Mouse (Mus musculus) forebrain, embryonic 11.5 days (tissue): ENCODE data around the gene Scaf11. TPM values are rescaled to one million over a fixed set of nuclear protein-coding genes. Genes with fewer than 3 reads are reported as not detected.
"Not testable (repeated sequence)": the region's sequence is repeated elsewhere in the genome, so short reads cannot be mapped to it uniquely, and the experiment has no call there.

Experiments used
- ATAC-seq: fragments of 200-750 bp; cut with Nextera tagmentation; replicated peaks from 2 replicates; pipeline ENCODE4 v1.8.0; 2017; ENCODE audit warnings: moderate TSS enrichment; ENCODE audit not compliant: low FRiP score
- DNase-seq: peaks from one replicate; pipeline ENCODE4 v3.0.0-alpha.2; 2017; ENCODE audit warnings: low spot score
- H3K27ac ChIP-seq: fragments of 300-500 bp; sonication (generic); 2 replicates; pipeline ENCODE4 v1.5.1; 2014; ENCODE audit warnings: low read depth, low read length
- H3K27me3 ChIP-seq: fragments of 300-500 bp; sonication (generic); 2 replicates; pipeline ENCODE4 v1.6.1; 2014; ENCODE audit warnings: mild to moderate bottlenecking, low read length, mixed read lengths; ENCODE audit not compliant: control insufficient read depth, insufficient read depth
- H3K36me3 ChIP-seq: fragments of 300-500 bp; sonication (generic); 2 replicates; pipeline ENCODE4 v1.6.1; 2014; ENCODE audit warnings: mild to moderate bottlenecking, low read length, moderate library complexity, mixed read lengths; ENCODE audit not compliant: control insufficient read depth, insufficient read depth
- H3K4me1 ChIP-seq: fragments of 300-500 bp; sonication (generic); replicated peaks from 2 replicates; pipeline ENCODE4 v1.6.1; 2014; ENCODE audit warnings: low read length, mixed read lengths; ENCODE audit not compliant: control insufficient read depth, insufficient read depth
- H3K4me2 ChIP-seq: fragments of 300-500 bp; sonication (generic); 2 replicates; pipeline ENCODE4 v1.6.1; 2014; ENCODE audit warnings: low read depth, mild to moderate bottlenecking, low read length, moderate library complexity, mixed read lengths; ENCODE audit not compliant: severe bottlenecking
- H3K4me3 ChIP-seq: fragments of 300-500 bp; sonication (generic); 2 replicates; pipeline ENCODE4 v1.5.1; 2014; ENCODE audit warnings: low read depth, low read length
- H3K9ac ChIP-seq: fragments of 300-500 bp; sonication (generic); 2 replicates; pipeline ENCODE4 v1.6.1; 2014; ENCODE audit warnings: low read length
- H3K9me3 ChIP-seq: fragments of 300-500 bp; sonication (generic); 2 replicates; pipeline ENCODE4 v1.6.1; 2016; ENCODE audit warnings: low read length, mixed read lengths; ENCODE audit not compliant: control insufficient read depth
- WGBS: fragments of 180-500 bp; shearing (Covaris S2); extraction: QIAGEN DNeasy Blood & Tissue Kit; methylation state at CpG from one replicate; pipeline ENCODE4 v1.1.7; 2014; 5-methylcytosine and 5-hydroxymethylcytosine counted together
- polyA plus RNA-seq: library from polyadenylated mRNA; unstranded; fragments of >200 nt; fragmentation: Nextera tagmentation; extraction: Ambion mirVana; gene quantifications from 2 replicates; pipeline ENCODE4 v1.2.1, GENCODE M21; 2014

Gene Scaf11
- polyA plus RNA-seq, 1 experiment from 2014 or later = 113 TPM

DNA sequence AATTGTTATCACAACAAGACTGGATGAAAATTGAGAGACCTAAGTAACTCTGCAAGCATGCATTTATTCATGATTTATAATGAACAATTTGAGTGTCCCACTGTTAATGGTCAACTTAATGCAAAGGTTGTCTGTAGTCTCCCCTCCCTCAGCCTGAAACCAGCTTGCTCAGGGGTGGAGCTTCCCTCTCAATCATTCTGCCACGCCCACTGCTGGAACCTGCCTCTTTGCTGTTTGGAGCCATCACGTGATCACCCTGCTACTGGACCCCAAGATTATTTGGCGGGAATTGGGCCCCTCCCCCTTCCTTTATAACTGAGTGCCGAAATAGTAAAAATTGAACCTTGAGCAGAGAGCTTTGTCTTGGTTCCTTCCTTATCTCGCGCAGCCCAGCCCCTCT lies 19.2 kb downstream of the Scaf11 start:
- H3K36me3 ChIP-seq, H3K4me2 ChIP-seq, DNase-seq, H3K4me3 ChIP-seq, H3K27ac ChIP-seq, H3K9ac ChIP-seq, H3K4me1 ChIP-seq, ATAC-seq, H3K9me3 ChIP-seq, H3K27me3 ChIP-seq: not testable (repeated sequence)
- WGBS = 83% methylated on average over 5 of the region's 6 CpGs

DNA sequence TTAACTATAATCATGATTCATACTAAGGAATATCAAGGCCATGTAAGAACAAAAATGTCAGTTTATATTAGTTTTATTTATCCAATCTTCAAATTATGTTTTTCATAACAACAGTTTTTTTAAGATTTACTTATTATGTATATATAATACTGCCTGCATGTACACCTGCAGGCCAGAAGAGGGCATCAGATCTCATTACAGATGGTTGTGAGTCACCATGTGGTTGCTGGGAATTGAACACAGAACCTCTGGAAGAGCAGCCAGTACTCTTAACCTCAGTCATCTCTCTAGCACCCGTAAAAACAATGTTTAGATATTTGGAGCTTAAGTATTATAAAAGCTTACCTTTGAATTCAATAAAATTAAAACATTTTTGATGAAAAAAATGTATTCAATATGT lies 26.4 kb downstream of the Scaf11 start:
- WGBS = 98% methylated on average over 1 of the region's 1 CpGs
- H3K36me3 ChIP-seq = peaks cover 7% of the 10 kb centered on the region; the same call in 1 of the 2 replicates
- no peak for DNase-seq
- H3K9ac ChIP-seq = no peak overlapping the region
- no peaks in the 10 kb centered on the region for H3K4me1 ChIP-seq
- H3K4me2 ChIP-seq = no peak overlapping the region
- H3K27me3 ChIP-seq = no peaks in the 10 kb centered on the region
- no peak overlapping the region for H3K27ac ChIP-seq
- no peak overlapping the region for H3K4me3 ChIP-seq
- H3K9me3 ChIP-seq = no peaks in the 10 kb centered on the region
- no peak for ATAC-seq

- H3K27me3 ChIP-seq = no peaks in the 10 kb centered on the region
- H3K36me3 ChIP-seq = peaks cover 8% of the 10 kb centered on the region; the same call in 1 of the 2 replicates
- H3K9me3 ChIP-seq = no peaks in the 10 kb centered on the region
- H3K4me2 ChIP-seq = no peak overlapping the region
- no peaks in the 10 kb centered on the region for H3K4me1 ChIP-seq
- WGBS = 92% methylated on average over 8 of the region's 8 CpGs
- no peak for ATAC-seq
- no peak overlapping the region for H3K9ac ChIP-seq
- H3K27ac ChIP-seq = no peak overlapping the region
- DNase-seq = no peak
- no peak overlapping the region for H3K4me3 ChIP-seq
These were observed 40.7 kb downstream of the Scaf11 start for GRCm38 (mm10) chr15:96419920-96420319.

DNA sequence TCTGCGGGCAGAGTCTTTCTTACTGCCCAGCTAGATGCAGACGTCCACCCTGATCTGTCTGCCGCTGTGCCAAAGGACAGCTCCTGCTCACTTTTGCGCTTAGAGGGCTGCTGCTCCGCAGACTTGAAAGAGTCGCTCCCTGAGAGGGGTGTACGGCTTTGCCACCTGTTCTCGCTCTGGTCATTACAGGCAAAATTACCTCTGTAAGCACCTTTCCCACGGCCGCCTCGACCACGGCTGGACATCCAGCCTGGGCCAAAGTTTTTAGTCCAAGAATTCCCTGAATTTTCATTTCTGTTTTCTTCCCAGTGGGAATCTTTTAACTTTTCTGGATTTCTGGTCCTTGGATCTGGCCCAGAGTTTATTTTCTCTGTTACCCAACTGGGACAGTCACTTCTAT lies 42.5 kb downstream of the Scaf11 start:
- Histone ChIP-seq H3K36me3 (peaks cover 12% of the 10 kb centered on the region; the same call in 1 of the 2 replicates), H3K27me3 (no peaks in the 10 kb centered on the region), H3K9ac (no peak overlapping the region), H3K4me1 (no peaks in the 10 kb centered on the region), H3K4me2 (no peak overlapping the region), H3K27ac (no peak overlapping the region), H3K4me3 (no peak overlapping the region), H3K9me3 (no peaks in the 10 kb centered on the region)
- no peak for DNase-seq
- no peak for ATAC-seq
- WGBS = 95% methylated on average over 12 of the region's 12 CpGs

DNA sequence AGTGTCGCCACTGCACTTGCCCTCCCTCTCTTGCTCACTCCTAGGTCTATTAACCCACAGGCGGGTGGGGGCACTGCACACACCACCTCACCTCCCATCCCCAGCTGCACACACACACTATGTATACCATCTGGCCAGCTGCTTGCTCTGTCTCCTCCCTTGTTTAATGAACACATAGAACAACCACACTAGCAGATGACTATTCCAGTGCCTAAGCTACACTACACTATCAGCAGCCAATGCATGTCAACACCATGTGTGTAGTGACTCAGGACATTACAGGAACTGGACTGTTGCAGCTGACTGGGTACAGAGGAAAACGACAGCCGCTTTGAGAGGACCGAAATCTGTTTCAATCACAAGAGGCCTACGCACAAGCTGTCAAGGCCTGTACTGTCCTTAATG lies 51.9 kb downstream of the Scaf11 start:
- H3K4me1 ChIP-seq = no peaks in the 10 kb centered on the region
- no peak overlapping the region for H3K4me2 ChIP-seq
- H3K9ac ChIP-seq = no peak overlapping the region
- no peaks in the 10 kb centered on the region for H3K36me3 ChIP-seq
- H3K4me3 ChIP-seq = no peak overlapping the region
- H3K27ac ChIP-seq = no peak overlapping the region
- DNase-seq = no peak
- no peaks in the 10 kb centered on the region for H3K27me3 ChIP-seq
- H3K9me3 ChIP-seq = no peaks in the 10 kb centered on the region
- WGBS = 93% methylated on average over 6 of the region's 6 CpGs
- peak; percentile 44; the same call in 1 of the 2 replicates for ATAC-seq

DNA sequence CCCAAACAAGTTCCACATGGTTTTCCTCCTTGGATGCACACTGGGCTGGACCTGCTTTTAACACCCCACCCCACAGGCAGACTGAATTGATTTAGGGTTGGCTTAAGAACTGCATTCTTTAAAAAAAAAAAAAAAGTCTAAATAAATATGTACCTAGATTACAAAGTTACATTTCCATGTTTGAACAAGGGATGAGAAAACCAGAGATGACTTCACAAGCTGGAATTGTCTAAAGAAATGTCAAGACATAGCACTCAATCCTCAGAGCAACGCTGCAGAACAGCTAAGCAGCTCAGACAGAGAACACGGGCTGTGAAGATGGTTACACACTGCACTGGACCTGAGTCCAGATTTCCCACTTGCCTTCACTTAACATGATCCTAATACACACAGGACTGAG lies 53.5 kb downstream of the Scaf11 start:
- H3K27ac ChIP-seq = no peak overlapping the region
- H3K36me3 ChIP-seq = no peaks in the 10 kb centered on the region
- DNase-seq = no peak
- no peak for ATAC-seq
- no peak overlapping the region for H3K9ac ChIP-seq
- H3K4me3 ChIP-seq = no peak overlapping the region
- H3K9me3 ChIP-seq = no peaks in the 10 kb centered on the region
- no peaks in the 10 kb centered on the region for H3K4me1 ChIP-seq
- H3K27me3 ChIP-seq = no peaks in the 10 kb centered on the region
- H3K4me2 ChIP-seq = no peak overlapping the region
- 90% methylated on average over 2 of the region's 2 CpGs for WGBS

GRCm38 (mm10) chr15:96406253-96406652 lies 54.4 kb downstream of the Scaf11 start:
- Histone ChIP-seq H3K9me3 (no peaks in the 10 kb centered on the region), H3K4me3 (no peak overlapping the region), H3K4me2 (no peak overlapping the region), H3K9ac (no peak overlapping the region), H3K4me1 (no peaks in the 10 kb centered on the region), H3K27me3 (no peaks in the 10 kb centered on the region), H3K36me3 (no peaks in the 10 kb centered on the region), H3K27ac (no peak overlapping the region)
- ATAC-seq (no peak), DNase-seq (no peak)
- WGBS = 84% methylated on average over 4 of the region's 4 CpGs

- 88% methylated on average over 5 of the region's 5 CpGs for WGBS
- H3K9me3 ChIP-seq = no peaks in the 10 kb centered on the region
- no peaks in the 10 kb centered on the region for H3K4me1 ChIP-seq
- H3K36me3 ChIP-seq = no peaks in the 10 kb centered on the region
- no peaks in the 10 kb centered on the region for H3K27me3 ChIP-seq
- H3K9ac ChIP-seq = no peak overlapping the region
- ATAC-seq (no peak), DNase-seq (no peak)
- H3K4me2 ChIP-seq = no peak overlapping the region
- H3K4me3 ChIP-seq = no peak overlapping the region
- H3K27ac ChIP-seq = no peak overlapping the region
These were observed 55.1 kb downstream of the Scaf11 start for GRCm38 (mm10) chr15:96405548-96405947.

DNA sequence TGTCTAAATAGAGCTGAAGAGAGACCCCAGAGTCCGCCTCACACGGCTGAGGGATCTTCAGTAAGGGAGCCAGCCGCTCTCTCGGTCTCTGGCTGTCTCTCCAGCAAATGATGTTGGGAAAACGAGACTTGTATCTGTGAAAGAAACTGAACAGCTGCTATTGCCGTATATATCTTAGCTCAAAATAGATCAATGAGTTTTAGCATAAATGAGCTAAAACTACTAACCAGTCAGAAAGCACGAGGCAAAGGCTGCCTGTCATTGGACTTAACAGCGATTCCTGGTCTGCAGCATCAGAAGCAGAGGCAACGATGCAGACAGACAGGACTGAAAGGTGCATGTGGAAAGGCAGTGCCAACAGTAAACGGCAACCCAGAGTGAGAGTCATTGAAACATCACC lies 62.3 kb downstream of the Scaf11 start:
- Histone ChIP-seq H3K4me3 (no peak overlapping the region), H3K4me1 (no peaks in the 10 kb centered on the region), H3K9me3 (no peaks in the 10 kb centered on the region), H3K4me2 (no peak overlapping the region), H3K9ac (no peak overlapping the region), H3K27me3 (no peaks in the 10 kb centered on the region), H3K36me3 (peaks cover 4% of the 10 kb centered on the region; the same call in 1 of the 2 replicates), H3K27ac (no peak overlapping the region)
- WGBS = 94% methylated on average over 10 of the region's 10 CpGs
- ATAC-seq (no peak), DNase-seq (no peak)
